Mouse (Mus musculus) layer of hippocampus, adult 18-20 months (tissue): ENCODE measurements around the gene Hpf1. TPM values are rescaled to one million over a fixed set of nuclear protein-coding genes. Genes with fewer than 3 reads are reported as not detected.

Experiments
- DNase-seq, 2 experiments: peaks; one replicate each; pipeline ENCODE4 v3.0.0; 2022; ENCODE audit warnings: low spot score in 2 of 2
- long read RNA-seq: library from polyadenylated mRNA; stranded (forward); transcript quantifications from one replicate; pipeline ENCODE4 v2.0.0, GENCODE M21; 2021
- total RNA-seq, 2 experiments: library from RNA; stranded (reverse); gene quantifications; 2 replicates each; pipeline ENCODE4 v1.2.3; 2021

Hpf1 gene
- 10 to 100 TPM; 50.4 to 52.1 TPM for total RNA-seq
- long read RNA-seq, transcript Hpf1-205 (7 exons, 1,000 nt), result minor isoform, 6 of 67 reads
- long read RNA-seq, transcript Hpf1-201 (8 exons, 1,191 nt), result major isoform, 52 of 67 reads
- long read RNA-seq, partial matches to known transcripts, result 4 of 67 reads
- long read RNA-seq, other reads (novel, unspliced or antisense), result 5 of 67 reads

- peak; percentile 90 to 95 for DNase-seq
Observed at GRCm38 (mm10) chr8:60889843-60890519, at the start of gene Hpf1. Hpf1 (plus strand) TSS chr8:60890418.

- DNase-seq, result no peak
Observed at GRCm38 (mm10) chr8:60842388-60842787, 47.8 kb upstream of the Hpf1 start.

GRCm38 (mm10) chr8:60857559-60857958, 32.7 kb upstream of the Hpf1 start:
- DNase-seq, result no peak

- DNase-seq, result no peak
Observed at GRCm38 (mm10) chr8:60858091-60858490, 32.1 kb upstream of the Hpf1 start.

GRCm38 (mm10) chr8:60858911-60859476, 31.2 kb upstream of the Hpf1 start:
- no peak for DNase-seq

- DNase-seq, result peak; percentile 44 to 64
Observed at GRCm38 (mm10) chr8:60859605-60860004, 30.6 kb upstream of the Hpf1 start.

- DNase-seq, result no peak
Observed at GRCm38 (mm10) chr8:60860749-60861148, 29.5 kb upstream of the Hpf1 start.

GRCm38 (mm10) chr8:60861783-60862182, 28.4 kb upstream of the Hpf1 start:
- DNase-seq, result no peak

- DNase-seq, result no peak
Observed at GRCm38 (mm10) chr8:60864875-60865274, 25.3 kb upstream of the Hpf1 start.

GRCm38 (mm10) chr8:60865504-60866114, 24.6 kb upstream of the Hpf1 start:
- DNase-seq, result peak; percentile 58 to 81

- DNase-seq, result peak; percentile 16 to 57
Observed at GRCm38 (mm10) chr8:60867468-60868115, 22.6 kb upstream of the Hpf1 start.

GRCm38 (mm10) chr8:60868236-60868965, 21.8 kb upstream of the Hpf1 start:
- DNase-seq, result no peak

GRCm38 (mm10) chr8:60869761-60870160, 20.5 kb upstream of the Hpf1 start:
- no peak for DNase-seq

GRCm38 (mm10) chr8:60870231-60871193, 19.7 kb upstream of the Hpf1 start:
- no peak for DNase-seq

GRCm38 (mm10) chr8:60878617-60879016, 11.6 kb upstream of the Hpf1 start:
- no peak for DNase-seq

- no peak for DNase-seq
Observed at GRCm38 (mm10) chr8:60883419-60884137, 6.6 kb upstream of the Hpf1 start.

- DNase-seq, result no peak
Observed at GRCm38 (mm10) chr8:60886736-60887135, 3.5 kb upstream of the Hpf1 start.

GRCm38 (mm10) chr8:60889131-60889842, 931 bp upstream of the Hpf1 start:
- no peak for DNase-seq

GRCm38 (mm10) chr8:60890520-60890874, 279 bp downstream of the Hpf1 start:
- no peak for DNase-seq
